Mouse (Mus musculus) adrenal gland, postnatal 25 days (tissue): ENCODE results near the gene Tmco5. TPM values are rescaled to one million over a fixed set of nuclear protein-coding genes. Genes with fewer than 3 reads are reported as not detected.
"Not testable (repeated sequence)": the region's sequence is repeated elsewhere in the genome, so short reads cannot be mapped to it uniquely, and the experiment has no call there.

ENCODE experiments used
- DNase-seq: peaks from one replicate; pipeline ENCODE4 v3.0.0; 2021; ENCODE audit warnings: mixed read lengths
- total RNA-seq: library from RNA; stranded (reverse); gene quantifications from 2 replicates; pipeline ENCODE4 v1.2.3, GENCODE M21; 2021

Tmco5 gene
- total RNA-seq, 1 experiment from 2014 or later = not detected

- DNase-seq = no peak
Measured at GRCm38 (mm10) chr2:116922580-116923500, 44.3 kb downstream of the Tmco5 start.

GRCm38 (mm10) chr2:116923684-116924083 lies 45.2 kb downstream of the Tmco5 start:
- DNase-seq = no peak

- no peak for DNase-seq
Measured at GRCm38 (mm10) chr2:116924292-116924691, 45.8 kb downstream of the Tmco5 start.

GRCm38 (mm10) chr2:116925230-116925629 lies 46.7 kb downstream of the Tmco5 start:
- no peak for DNase-seq

GRCm38 (mm10) chr2:116932218-116932617 lies 53.7 kb downstream of the Tmco5 start:
- DNase-seq = no peak

GRCm38 (mm10) chr2:116934236-116934635 lies 55.7 kb downstream of the Tmco5 start:
- DNase-seq = not testable (repeated sequence)

- no peak for DNase-seq
Measured at GRCm38 (mm10) chr2:116934776-116935175, 56.3 kb downstream of the Tmco5 start.

- DNase-seq = no peak
Measured at GRCm38 (mm10) chr2:116936371-116936770, 57.9 kb downstream of the Tmco5 start.

- no peak for DNase-seq
Measured at GRCm38 (mm10) chr2:116937166-116937565, 58.7 kb downstream of the Tmco5 start.

GRCm38 (mm10) chr2:116941816-116942215 lies 63.3 kb downstream of the Tmco5 start:
- no peak for DNase-seq

Other genes starting within 250 kb of the Tmco5 start
- 91.5 and 103 TPM in 2 replicates for gene Spred1, start 242.7 kb downstream of the Tmco5 start, total RNA-seq